Mouse (Mus musculus): ENCODE data around the gene H3f3a.
"Not testable (repeated sequence)": the region's sequence is repeated elsewhere in the genome, so short reads cannot be mapped to it uniquely, and the experiment has no call there.

Gene H3f3a

GRCm38 (mm10) chr1:180813885-180814740 is at the start of gene H3f3a:
TSS of gene H3f3a (minus strand) at chr1:180813943.
- DNase-seq: peak; percentile 88

DNA sequence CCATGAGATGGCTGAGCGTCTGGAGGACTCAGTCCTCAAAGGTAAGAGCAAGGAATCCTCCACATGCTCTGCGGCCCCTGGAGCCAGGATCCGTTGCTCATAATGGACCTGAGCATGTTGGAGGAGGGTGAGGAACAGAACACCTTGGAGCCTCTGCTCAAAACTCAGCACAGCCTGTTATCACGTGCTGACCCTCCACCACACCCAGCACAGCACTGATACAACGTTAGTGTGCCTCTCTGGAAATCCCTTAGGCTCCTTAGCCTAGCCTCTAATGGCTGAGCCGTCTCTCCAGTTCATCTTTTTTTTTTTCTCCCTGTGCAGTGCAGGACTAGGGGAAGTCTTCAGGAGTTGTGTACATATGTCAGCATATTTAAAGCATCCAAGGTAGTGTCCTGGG is 46.3 kb upstream of the H3f3a start:
- DNase-seq: no peak

- no peak for DNase-seq
Observed at GRCm38 (mm10) chr1:180858763-180859162, 45.0 kb upstream of the H3f3a start.

- peak; percentile 100 for DNase-seq
Observed at GRCm38 (mm10) chr1:180850316-180851270, 36.9 kb upstream of the H3f3a start, which contains the start of gene Sde2. TSS of gene Sde2 (plus strand) at chr1:180851127.

DNA sequence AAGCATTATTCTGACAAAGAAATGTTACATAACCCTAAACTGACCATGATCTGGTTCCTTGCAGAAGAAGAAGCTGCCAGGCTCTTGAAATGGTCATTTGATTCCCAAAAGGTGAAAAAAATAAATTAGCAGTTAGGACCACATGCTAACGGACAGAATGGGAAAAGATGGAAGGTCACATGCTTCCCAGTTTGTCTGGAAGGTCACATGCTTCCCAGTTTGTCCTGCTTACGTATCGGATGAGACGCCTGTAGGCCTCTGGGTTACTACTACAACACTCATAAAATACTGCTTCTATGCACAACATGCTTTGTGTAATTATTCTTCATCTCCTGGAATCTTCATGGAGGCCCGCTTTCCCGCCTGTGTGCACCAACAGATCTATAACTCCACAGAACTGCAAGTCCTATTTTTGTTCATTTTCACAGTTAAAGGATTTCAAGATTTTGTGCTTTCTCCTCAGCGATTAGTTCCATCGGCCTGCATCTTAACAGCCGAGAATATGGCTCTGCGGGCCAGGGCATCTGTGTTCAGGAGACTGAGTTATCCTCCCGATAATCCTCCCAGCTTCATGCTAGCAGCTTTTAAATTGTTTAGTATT is 36.1 kb upstream of the H3f3a start:
- peak; percentile 11 for DNase-seq

- peak; percentile 60 for DNase-seq
Observed at GRCm38 (mm10) chr1:180848511-180849241, 34.9 kb upstream of the H3f3a start.

GRCm38 (mm10) chr1:180848114-180848510 is 34.4 kb upstream of the H3f3a start:
- peak; percentile 86 for DNase-seq

- DNase-seq: no peak
Observed at GRCm38 (mm10) chr1:180841561-180842300, 28.0 kb upstream of the H3f3a start.

DNA sequence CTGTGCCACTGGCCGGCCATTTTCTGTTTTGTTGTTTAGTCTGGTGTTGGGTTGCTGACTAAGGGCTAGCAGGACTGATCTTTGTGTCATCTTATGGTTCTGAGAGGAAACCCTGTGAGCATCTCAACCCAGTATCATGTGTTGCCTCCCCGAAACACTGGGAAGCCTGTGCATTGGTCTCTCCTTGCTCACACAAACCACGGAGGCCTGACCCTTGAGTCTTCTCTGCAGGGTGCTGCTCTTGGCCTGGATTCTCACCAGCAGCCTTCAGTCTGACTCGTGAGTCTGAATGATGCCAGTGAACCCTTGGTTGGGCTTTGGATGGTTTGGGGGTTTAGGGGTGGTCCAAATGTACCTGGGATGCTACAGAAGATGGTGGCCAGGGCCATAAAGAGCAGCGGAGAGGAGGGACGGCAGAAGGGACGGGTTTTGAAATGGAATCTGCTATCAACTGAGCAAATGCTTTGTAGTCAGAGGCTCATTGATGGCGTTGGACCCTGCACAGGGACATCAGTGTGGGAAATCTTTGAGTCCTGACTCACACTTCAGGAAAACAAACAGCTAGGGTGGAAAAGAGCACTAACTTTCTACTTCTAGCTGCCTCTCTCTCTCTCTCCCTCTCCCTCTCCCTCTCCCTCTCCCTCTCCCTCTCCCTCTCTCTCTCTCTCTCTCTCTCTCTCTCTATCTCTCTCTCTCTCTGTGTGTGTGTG is 25.6 kb upstream of the H3f3a start:
- no peak for DNase-seq

GRCm38 (mm10) chr1:180838014-180838413 is 24.3 kb upstream of the H3f3a start:
- DNase-seq: no peak

DNA sequence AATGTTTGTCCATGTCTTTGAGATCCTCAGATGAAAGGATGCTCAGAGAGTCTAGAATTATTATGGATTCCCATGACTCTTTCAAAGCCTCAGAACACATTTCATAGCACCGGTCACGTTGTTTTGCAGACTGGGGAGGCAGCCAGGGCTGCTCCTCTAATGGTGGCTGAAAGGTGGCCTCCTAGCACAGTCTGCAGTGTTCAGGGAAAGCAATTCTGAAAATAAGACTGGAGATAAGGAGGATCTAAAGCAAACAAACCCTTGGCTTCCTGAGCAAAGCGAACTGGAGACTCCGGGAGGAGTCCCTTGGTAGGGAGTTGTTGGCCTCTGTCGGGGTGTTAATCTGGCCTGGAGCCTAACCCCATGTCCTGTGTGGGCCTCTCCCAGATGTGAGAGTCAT is 23.4 kb upstream of the H3f3a start:
- DNase-seq: no peak

- not testable (repeated sequence) for DNase-seq
Observed at GRCm38 (mm10) chr1:180836467-180836866, 22.7 kb upstream of the H3f3a start.

DNA sequence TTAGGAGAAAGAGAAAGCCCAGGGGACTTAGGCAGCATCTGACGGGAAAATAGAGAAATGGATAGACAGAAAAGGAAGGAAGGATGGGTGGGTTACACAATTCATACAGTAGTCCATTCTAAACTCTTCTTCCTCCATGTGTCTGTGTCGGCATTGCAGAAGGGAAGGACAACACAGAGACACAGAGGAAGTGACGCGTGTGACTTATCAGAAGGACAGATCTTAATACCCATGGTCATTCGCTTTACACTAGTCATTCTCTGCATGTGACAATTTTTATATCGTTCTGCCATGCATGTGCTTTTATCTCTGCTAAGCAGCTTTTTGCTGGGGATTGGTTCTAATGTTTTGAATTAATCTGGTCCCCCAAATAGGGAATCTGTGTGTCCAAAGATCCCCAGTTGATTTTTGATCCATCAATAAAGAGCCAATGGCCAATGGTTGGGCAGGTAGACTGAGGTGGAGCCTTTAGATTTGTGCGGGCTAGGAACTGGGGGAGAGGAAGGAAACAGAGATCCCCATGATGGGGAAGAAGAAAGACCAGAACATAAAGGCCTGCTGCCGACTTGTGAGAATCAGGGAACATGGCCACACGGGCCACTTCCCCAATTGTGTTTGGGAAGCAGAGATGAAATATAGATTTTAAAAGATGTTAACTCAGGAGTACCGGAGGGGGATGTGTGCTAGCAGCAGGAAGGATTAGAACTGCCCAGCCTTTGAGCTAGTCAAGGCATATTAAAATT is 21.7 kb upstream of the H3f3a start:
- no peak for DNase-seq

DNA sequence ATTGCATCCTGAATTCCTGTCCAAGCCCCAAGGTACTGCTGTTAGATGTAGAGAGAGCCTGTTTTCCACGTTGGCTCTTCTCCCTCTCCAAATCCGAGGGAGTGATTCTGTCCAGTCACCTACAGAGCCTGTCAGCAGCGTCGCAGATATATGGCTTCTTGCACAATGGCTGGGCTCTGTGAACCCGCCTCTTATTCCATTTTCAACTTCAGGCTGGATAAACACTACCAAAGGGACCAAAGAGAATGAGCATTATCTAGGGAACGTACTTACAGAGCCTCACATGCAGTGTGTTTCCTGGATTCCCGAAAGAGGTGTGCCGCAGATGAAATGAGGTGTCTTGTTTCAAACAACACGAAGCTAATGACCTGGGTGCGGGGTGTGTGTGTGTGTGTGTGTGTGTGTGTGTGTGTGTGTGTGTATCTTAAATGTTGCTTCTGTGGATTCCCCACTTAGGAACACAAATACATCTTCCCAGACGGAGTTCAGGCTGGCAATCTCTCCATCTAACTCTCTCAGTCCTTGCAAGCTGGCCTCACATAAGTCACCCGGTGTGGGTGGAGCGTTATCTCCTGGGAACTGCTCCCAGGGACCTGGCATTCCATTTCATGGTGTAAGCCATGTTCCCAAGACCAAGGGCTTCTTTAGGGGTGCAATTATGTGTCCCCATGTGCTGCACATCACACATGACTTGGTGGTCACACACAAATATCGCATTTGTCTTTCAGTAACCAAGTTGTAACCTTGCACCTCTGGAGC is 17.0 kb upstream of the H3f3a start:
- DNase-seq: no peak

GRCm38 (mm10) chr1:180830175-180830574 is 16.4 kb upstream of the H3f3a start:
- no peak for DNase-seq

- DNase-seq: no peak
Observed at GRCm38 (mm10) chr1:180829775-180830174, 16.0 kb upstream of the H3f3a start.

- no peak for DNase-seq
Observed at GRCm38 (mm10) chr1:180826634-180827033, 12.9 kb upstream of the H3f3a start.

GRCm38 (mm10) chr1:180824721-180825120 is 11.0 kb upstream of the H3f3a start:
- peak; percentile 46 for DNase-seq

DNA sequence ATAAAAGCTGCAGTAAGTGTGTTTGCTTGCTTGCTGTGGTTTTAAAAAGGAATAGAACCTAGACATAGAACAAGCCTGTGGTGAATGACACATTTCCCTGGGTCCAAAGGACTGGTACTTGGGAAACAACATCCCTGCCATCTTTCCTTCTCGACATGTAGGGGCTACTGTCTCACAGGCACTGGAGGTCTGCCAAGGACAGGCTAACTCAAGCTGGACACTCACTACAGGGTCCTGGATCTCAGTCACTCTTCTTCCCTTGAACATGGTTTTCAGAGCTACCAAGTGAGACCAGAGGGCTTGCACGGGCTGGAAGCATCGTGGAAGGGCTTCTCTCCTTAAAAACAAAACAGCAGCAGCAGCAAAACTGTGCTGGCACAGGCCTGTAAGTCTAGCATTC is 10.0 kb upstream of the H3f3a start:
- no peak for DNase-seq
